Mouse (Mus musculus) MEL (cell line): ENCODE results near the gene Rxfp4. TPM values are rescaled to one million over a fixed set of nuclear protein-coding genes. Genes with fewer than 3 reads are reported as not detected.

Source experiments
- DNase-seq: peaks from one replicate; pipeline ENCODE4 v3.0.0; 2011; ENCODE audit warnings: low read depth, low spot score
- H3K27ac ChIP-seq: 2 replicates; pipeline ENCODE4 v1.5.1; 2012; ENCODE audit warnings: low read depth, mild to moderate bottlenecking, control low read depth, low read length, moderate library complexity; ENCODE audit not compliant: control insufficient read depth
- H3K27me3 ChIP-seq, 2 experiments: fragments of 150-350 bp in 1 of 2; sonication (generic) in 1 of 2; 2 replicates each; pipeline ENCODE4 v1.6.1; 2012; ENCODE audit warnings: low read length in 2 of 2, mild to moderate bottlenecking in 2 of 2, improper control_type of control experiment in 1 of 2, moderate library complexity in 1 of 2; ENCODE audit not compliant: insufficient read depth in 2 of 2, control insufficient read depth in 1 of 2
- H3K36me3 ChIP-seq, 2 experiments: 2 replicates each; pipeline ENCODE4 v1.6.1; 2012 to 2014; ENCODE audit warnings: low read length in 2 of 2, improper control_type of control experiment in 1 of 2, inconsistent platforms in 1 of 2, mild to moderate bottlenecking in 1 of 2; ENCODE audit not compliant: insufficient read depth in 2 of 2, control insufficient read depth in 1 of 2
- H3K4me1 ChIP-seq, 2 experiments: fragments of 150-350 bp in 1 of 2; sonication (generic) in 1 of 2; 2 replicates each; pipeline ENCODE4 v1.6.1; 2012; ENCODE audit warnings: low read length in 2 of 2, improper control_type of control experiment in 1 of 2, mild to moderate bottlenecking in 1 of 2; ENCODE audit not compliant: insufficient read depth in 2 of 2, control insufficient read depth in 1 of 2
- H3K4me3 ChIP-seq, 2 experiments: fragments of 150-350 bp in 1 of 2; sonication (generic) in 1 of 2; 2 replicates each; pipeline ENCODE4 v1.5.1; 2012; ENCODE audit warnings: low read depth in 2 of 2, low read length in 2 of 2, mild to moderate bottlenecking in 2 of 2, moderate library complexity in 2 of 2, control low read depth in 1 of 2, improper control_type of control experiment in 1 of 2; ENCODE audit not compliant: control insufficient read depth in 1 of 2, insufficient read depth in 1 of 2
- H3K79me2 ChIP-seq: 2 replicates; pipeline ENCODE4 v1.6.1; 2012; ENCODE audit warnings: mild to moderate bottlenecking, low read length, moderate library complexity; ENCODE audit not compliant: control insufficient read depth, poor library complexity, insufficient read depth
- H3K9ac ChIP-seq: 2 replicates; pipeline ENCODE4 v1.6.1; 2012; ENCODE audit warnings: low read depth, mild to moderate bottlenecking, control low read depth, low read length, moderate library complexity; ENCODE audit not compliant: control insufficient read depth, poor library complexity, severe bottlenecking
- H3K9me3 ChIP-seq: fragments of 150-350 bp; sonication (generic); replicated peaks from 2 replicates; pipeline ENCODE4 v1.6.1; 2012; ENCODE audit warnings: mild to moderate bottlenecking, low read length, improper control_type of control experiment, moderate library complexity; ENCODE audit not compliant: insufficient read depth
- CHD1 ChIP-seq: IDR thresholded peaks from 2 replicates; pipeline ENCODE4 v1.6.1; 2012; ENCODE audit warnings: low read depth, mild to moderate bottlenecking, inconsistent platforms, low read length, improper control_type of control experiment
- CHD2 ChIP-seq: IDR thresholded peaks from 2 replicates; pipeline ENCODE4 v1.6.1; 2011; ENCODE audit warnings: low read length, improper control_type of control experiment
- CTCF ChIP-seq, 3 experiments: IDR thresholded peaks in 2 of 3; conservative IDR thresholded peaks in 1 of 3; 2 replicates each; pipeline ENCODE4 v1.5.1; 2011 to 2012; ENCODE audit warnings: low read length in 3 of 3, low read depth in 2 of 3, mild to moderate bottlenecking in 2 of 3, improper control_type of control experiment in 1 of 3, inconsistent platforms in 1 of 3, mixed read lengths in 1 of 3, moderate library complexity in 1 of 3; ENCODE audit not compliant: control insufficient read depth in 1 of 3, insufficient read depth in 1 of 3, poor library complexity in 1 of 3, severe bottlenecking in 1 of 3
- E2F4 ChIP-seq: IDR thresholded peaks from 2 replicates; pipeline ENCODE4 v1.6.1; 2011; ENCODE audit warnings: low read depth, low read length, improper control_type of control experiment, borderline replicate concordance
- ELF1 ChIP-seq: IDR thresholded peaks from 2 replicates; pipeline ENCODE4 v1.6.1; 2014; ENCODE audit warnings: low read depth, mild to moderate bottlenecking, inconsistent platforms, low read length, improper control_type of control experiment, moderate library complexity
- EP300 ChIP-seq, 2 experiments: IDR thresholded peaks; 2 replicates each; pipeline ENCODE4 v1.6.1; 2011; ENCODE audit warnings: improper control_type of control experiment in 2 of 2, low read length in 2 of 2, low read depth in 1 of 2, mild to moderate bottlenecking in 1 of 2
- GABPA ChIP-seq: IDR thresholded peaks from 2 replicates; pipeline ENCODE4 v1.6.1; 2012; ENCODE audit warnings: low read depth, mild to moderate bottlenecking, inconsistent platforms, low read length, improper control_type of control experiment, moderate library complexity
- GATA1 ChIP-seq: IDR thresholded peaks from 2 replicates; pipeline ENCODE4 v1.6.1; 2011; ENCODE audit warnings: low read depth, low read length, improper control_type of control experiment
- HCFC1 ChIP-seq: IDR thresholded peaks from 2 replicates; pipeline ENCODE4 v1.6.1; 2012; ENCODE audit warnings: low read depth, mild to moderate bottlenecking, inconsistent platforms, low read length, improper control_type of control experiment, moderate library complexity
- JUND ChIP-seq: IDR thresholded peaks from 2 replicates; pipeline ENCODE4 v1.6.1; 2011; ENCODE audit warnings: low read depth, mild to moderate bottlenecking, improper control_type of control experiment, low read length
- KAT2A ChIP-seq: conservative IDR thresholded peaks from 2 replicates; pipeline ENCODE4 v1.6.1; 2012; ENCODE audit warnings: low read depth, low read length, improper control_type of control experiment, inconsistent platforms
- MAFK ChIP-seq: IDR thresholded peaks from 2 replicates; pipeline ENCODE4 v1.6.1; 2011; ENCODE audit warnings: low read depth, mild to moderate bottlenecking, low read length, improper control_type of control experiment, borderline replicate concordance
- MAX ChIP-seq: IDR thresholded peaks from 2 replicates; pipeline ENCODE4 v1.6.1; 2011; ENCODE audit warnings: low read length, improper control_type of control experiment
- MAZ ChIP-seq: IDR thresholded peaks from 2 replicates; pipeline ENCODE4 v1.6.1; 2012; ENCODE audit warnings: low read depth, mild to moderate bottlenecking, inconsistent platforms, low read length, improper control_type of control experiment
- MXI1 ChIP-seq: IDR thresholded peaks from 2 replicates; pipeline ENCODE4 v1.6.1; 2011; ENCODE audit warnings: mild to moderate bottlenecking, low read depth, low read length, improper control_type of control experiment
- MYB ChIP-seq: IDR thresholded peaks from 2 replicates; pipeline ENCODE4 v1.6.1; 2011; ENCODE audit warnings: mild to moderate bottlenecking, low read depth, low read length, improper control_type of control experiment
- NELFE ChIP-seq: IDR thresholded peaks from 2 replicates; pipeline ENCODE4 v1.6.1; 2011; ENCODE audit warnings: low read depth, low read length, improper control_type of control experiment
- NRF1 ChIP-seq: IDR thresholded peaks from 2 replicates; pipeline ENCODE4 v1.6.1; 2014; ENCODE audit warnings: low read depth, mild to moderate bottlenecking, inconsistent platforms, low read length, improper control_type of control experiment, moderate library complexity; ENCODE audit not compliant: poor library complexity, insufficient read depth, severe bottlenecking
- POLR2AphosphoS2 ChIP-seq: IDR thresholded peaks from 2 replicates; pipeline ENCODE4 v1.6.1; 2011; ENCODE audit warnings: low read length, improper control_type of control experiment
- RAD21 ChIP-seq: IDR thresholded peaks from 2 replicates; pipeline ENCODE4 v1.6.1; 2011; ENCODE audit warnings: mild to moderate bottlenecking, low read depth, low read length, improper control_type of control experiment
- RCOR1 ChIP-seq: IDR thresholded peaks from 2 replicates; pipeline ENCODE4 v1.6.1; 2012; ENCODE audit warnings: low read depth, mild to moderate bottlenecking, inconsistent platforms, low read length, improper control_type of control experiment
- SIN3A ChIP-seq: IDR thresholded peaks from 2 replicates; pipeline ENCODE4 v1.6.1; 2012; ENCODE audit warnings: low read length, improper control_type of control experiment, inconsistent platforms
- SMC3 ChIP-seq: IDR thresholded peaks from 2 replicates; pipeline ENCODE4 v1.6.1; 2011; ENCODE audit warnings: low read depth, low read length, improper control_type of control experiment
- TCF12 ChIP-seq: IDR thresholded peaks from 2 replicates; pipeline ENCODE4 v1.6.1; 2014; ENCODE audit warnings: low read depth, mild to moderate bottlenecking, inconsistent platforms, low read length, improper control_type of control experiment, moderate library complexity
- UBTF ChIP-seq: IDR thresholded peaks from 2 replicates; pipeline ENCODE4 v1.6.1; 2012; ENCODE audit warnings: low read depth, mild to moderate bottlenecking, inconsistent platforms, low read length, improper control_type of control experiment, moderate library complexity, borderline replicate concordance; ENCODE audit not compliant: insufficient read depth
- USF1 ChIP-seq: IDR thresholded peaks from 2 replicates; pipeline ENCODE4 v1.6.1; 2014; ENCODE audit warnings: low read depth, mild to moderate bottlenecking, inconsistent platforms, low read length, improper control_type of control experiment, moderate library complexity
- ZC3H11A ChIP-seq: IDR thresholded peaks from 2 replicates; pipeline ENCODE4 v1.6.1; 2012; ENCODE audit warnings: low read depth, mild to moderate bottlenecking, inconsistent platforms, low read length, improper control_type of control experiment
- polyA plus RNA-seq, 2 experiments: library from polyadenylated mRNA; stranded (reverse) in 1 of 2; unstranded in 1 of 2; fragments of >175 nt in 1 of 2; fragments of >200 nt in 1 of 2; gene quantifications; 2 replicates each; pipeline versions ENCODE4 v1.2.1 to v1.2.4; 2012; ENCODE audit warnings: low replicate concordance in 2 of 2, low read depth in 1 of 2; ENCODE audit not compliant: insufficient read length in 2 of 2, insufficient read depth in 1 of 2, missing spikeins in 1 of 2
- total RNA-seq: library from RNA; depleted of rRNA; stranded (reverse); fragments of 300-350 nt; gene quantifications from 2 replicates; pipeline ENCODE4 v1.2.3, GENCODE M21; 2012

Rxfp4 gene
- total and polyA plus RNA-seq, 3 experiments, result 0.06 to 0.08 TPM; not detected in 1

- Histone ChIP-seq H3K9ac (peak overlapping the region; percentile 84), H3K27ac (peak overlapping the region; percentile 74), H3K4me1 (peaks cover 8 to 13% of the 10 kb centered on the region in 2 experiments), H3K79me2 (peaks cover 33% of the 10 kb centered on the region), H3K4me3 (peak overlapping the region; percentile 78 to 97), H3K36me3 (peaks cover 28 to 39% of the 10 kb centered on the region in 2 experiments), H3K27me3 (no peaks in the 10 kb centered on the region), H3K9me3 (no peaks in the 10 kb centered on the region)
- TF ChIP-seq UBTF (no peak; the same call in 1 of the 2 replicates), MXI1 (0 out of 2 replicates have a peak, but pooled peaks have one; percentile 4), TCF12 (no peak), MAFK (no peak), E2F4 (no peak), CTCF (IDR thresholded peaks at IDR 0.05 in 2 of 3, conservative IDR thresholded peaks at IDR 0.05 in 1 of 3; ENCODE audit: control insufficient read depth in 1 of 3, insufficient read depth in 1 of 3, low read depth in 2 of 3, low read length in 3 of 3, poor library complexity in 1 of 3, severe bottlenecking in 1 of 3) (peak in 1 of 3 experiments; percentile 2; a peak in 1 of 6 replicates), SMC3 (peak; percentile 19; the same call in 1 of the 2 replicates), CHD2 (no peak), JUND (no peak), RCOR1 (no peak), SIN3A (no peak), GATA1 (0 out of 2 replicates have a peak, but pooled peaks have one; percentile 13), GABPA (no peak)
- peak; percentile 76 for DNase-seq
Observed at GRCm38 (mm10) chr3:88685958-88686451, 33.1 kb upstream of the Rxfp4 start.

- H3K9ac ChIP-seq, result peak within 1 kb of the TSS; percentile 88
- peaks cover 8 to 13% of the 10 kb centered on the region in 2 experiments for H3K4me1 ChIP-seq
- no peak for TF ChIP-seq ZC3H11A
- TF ChIP-seq GABPA, result no peak
- TF ChIP-seq GATA1, result peak; percentile 4; the same call in 1 of the 2 replicates
- no peak for TF ChIP-seq MAFK
- TF ChIP-seq CHD1, result no peak
- no peak for TF ChIP-seq EP300 (IDR thresholded peaks at IDR 0.05; ENCODE audit: low read depth in 1 of 2, low read length in 2 of 2)
- peak; percentile 95 for TF ChIP-seq NELFE
- TF ChIP-seq ELF1, result peak; percentile 92
- TF ChIP-seq NRF1, result peak; percentile 58
- TF ChIP-seq UBTF, result 0 out of 2 replicates have a peak, but pooled peaks have one; percentile 29
- peak; percentile 98; the same call in 1 of the 2 replicates for TF ChIP-seq POLR2AphosphoS2
- peak; percentile 96 for TF ChIP-seq SIN3A
- TF ChIP-seq MAX, result peak; percentile 90
- TF ChIP-seq USF1, result peak; percentile 69
- TF ChIP-seq E2F4, result no peak
- TF ChIP-seq MAZ, result no peak; the same call in 1 of the 2 replicates
- TF ChIP-seq RAD21, result no peak
- TF ChIP-seq MYB, result no peak; the same call in 1 of the 2 replicates
- TF ChIP-seq KAT2A, result peak; percentile 90
- TF ChIP-seq HCFC1, result peak; percentile 98
- 0 out of 6 replicates have a peak, but pooled peaks of 1 of the 3 experiments have one; percentile 13 for TF ChIP-seq CTCF (IDR thresholded peaks at IDR 0.05 in 2 of 3, conservative IDR thresholded peaks at IDR 0.05 in 1 of 3; ENCODE audit: control insufficient read depth in 1 of 3, insufficient read depth in 1 of 3, low read depth in 2 of 3, low read length in 3 of 3, poor library complexity in 1 of 3, severe bottlenecking in 1 of 3)
- no peak for TF ChIP-seq CHD2
Observed at GRCm38 (mm10) chr3:88684980-88685941, 32.3 kb upstream of the Rxfp4 start, which contains the start of gene Khdc4. Khdc4 (plus strand) TSS chr3:88685803.

More at GRCm38 (mm10) chr3:88684980-88685941, 32.3 kb upstream of the Rxfp4 start, which contains the start of gene Khdc4:
- peak within 1 kb of the TSS; percentile 78 to 97 for H3K4me3 ChIP-seq
- H3K36me3 ChIP-seq, result peaks cover 28 to 31% of the 10 kb centered on the region in 2 experiments
- H3K9me3 ChIP-seq, result no peaks in the 10 kb centered on the region
- DNase-seq, result peak; percentile 100
- H3K27ac ChIP-seq, result peak within 1 kb of the TSS; percentile 97
- no peaks in the 10 kb centered on the region for H3K27me3 ChIP-seq
- peaks cover 33% of the 10 kb centered on the region for H3K79me2 ChIP-seq
